Mouse (Mus musculus) midbrain, embryonic 15.5 days (tissue): ENCODE data around the gene Elmsan1. TPM values are rescaled to one million over a fixed set of nuclear protein-coding genes. Genes with fewer than 3 reads are reported as not detected.
"Not testable (repeated sequence)": the region's sequence is repeated elsewhere in the genome, so short reads cannot be mapped to it uniquely, and the experiment has no call there.

Experiments used
- ATAC-seq: fragments of 200-750 bp; cut with Nextera tagmentation; replicated peaks from 2 replicates; pipeline ENCODE4 v1.8.0; 2017; ENCODE audit warnings: moderate TSS enrichment
- H3K27ac ChIP-seq: fragments of 300-500 bp; sonication (generic); 2 replicates; pipeline ENCODE4 v1.5.1; 2015; ENCODE audit warnings: mild to moderate bottlenecking, inconsistent platforms
- H3K27me3 ChIP-seq: fragments of 300-500 bp; sonication (generic); replicated peaks from 2 replicates; pipeline ENCODE4 v1.6.1; 2015; ENCODE audit warnings: inconsistent platforms
- H3K36me3 ChIP-seq: fragments of 300-500 bp; sonication (generic); replicated peaks from 2 replicates; pipeline ENCODE4 v1.6.1; 2015; ENCODE audit warnings: inconsistent platforms
- H3K4me1 ChIP-seq: fragments of 300-500 bp; sonication (generic); 2 replicates; pipeline ENCODE4 v1.6.1; 2015; ENCODE audit warnings: inconsistent platforms
- H3K4me2 ChIP-seq: fragments of 300-500 bp; sonication (generic); 2 replicates; pipeline ENCODE4 v1.6.1; 2015; ENCODE audit warnings: inconsistent platforms, mild to moderate bottlenecking, moderate library complexity
- H3K4me3 ChIP-seq: fragments of 300-500 bp; sonication (generic); 2 replicates; pipeline ENCODE4 v1.5.1; 2015; ENCODE audit warnings: mild to moderate bottlenecking, inconsistent platforms
- H3K9ac ChIP-seq: fragments of 300-500 bp; sonication (generic); 2 replicates; pipeline ENCODE4 v1.6.1; 2015; ENCODE audit warnings: mild to moderate bottlenecking, inconsistent platforms
- H3K9me3 ChIP-seq: fragments of 300-500 bp; sonication (generic); 2 replicates; pipeline ENCODE4 v1.6.1; 2016; ENCODE audit warnings: inconsistent platforms
- WGBS: fragments of 180-500 bp; shearing (Covaris S2); methylation state at CpG from one replicate; pipeline ENCODE4 v1.1.7; 2015; ENCODE audit warnings: mixed read lengths; 5-methylcytosine and 5-hydroxymethylcytosine counted together
- polyA plus RNA-seq: library from polyadenylated mRNA; unstranded; fragments of >200 nt; fragmentation: Nextera tagmentation; extraction: Ambion mirVana; gene quantifications from 2 replicates; pipeline ENCODE4 v1.2.1, GENCODE M21; 2015

The Elmsan1 gene
- polyA plus RNA-seq, 1 experiment from 2014 or later = 4.4 TPM

- H3K4me1 ChIP-seq = peaks cover 10% of the 10 kb centered on the region
- peak within 1 kb of the TSS; percentile 78 for H3K9ac ChIP-seq
- peak within 1 kb of the TSS; percentile 97 for H3K4me3 ChIP-seq
- H3K27ac ChIP-seq = peak within 1 kb of the TSS; percentile 84
- peak within 1 kb of the TSS; percentile 64 for H3K4me2 ChIP-seq
- H3K36me3 ChIP-seq = no peaks in the 10 kb centered on the region
- WGBS = 3% methylated on average over 29 of the region's 35 CpGs
- H3K27me3 ChIP-seq = no peaks in the 10 kb centered on the region
- peak; percentile 98 for ATAC-seq
- no peaks in the 10 kb centered on the region for H3K9me3 ChIP-seq
These were observed 104.3 kb downstream of the Elmsan1 start, which contains the start of gene Dnal1 for GRCm38 (mm10) chr12:84114153-84114994. Gene Dnal1 (plus strand): TSS chr12:84114366.

- Histone ChIP-seq H3K9me3 (no peaks in the 10 kb centered on the region), H3K27ac (no peak overlapping the region), H3K4me2 (peak overlapping the region; percentile 64), H3K27me3 (no peaks in the 10 kb centered on the region), H3K36me3 (no peaks in the 10 kb centered on the region), H3K4me3 (peak overlapping the region; percentile 97), H3K9ac (0 out of 2 replicates have a peak overlapping the region, but pooled peaks have one; percentile 25), H3K4me1 (peaks cover 10% of the 10 kb centered on the region)
- 45% methylated on average over 6 of the region's 6 CpGs for WGBS
- ATAC-seq = no peak
These were observed 105.0 kb downstream of the Elmsan1 start for GRCm38 (mm10) chr12:84113676-84114075.

GRCm38 (mm10) chr12:84110814-84111213 lies 107.9 kb downstream of the Elmsan1 start:
- Histone ChIP-seq H3K4me3 (no peak overlapping the region), H3K36me3 (no peaks in the 10 kb centered on the region), H3K27me3 (no peaks in the 10 kb centered on the region), H3K4me1 (peaks cover 10% of the 10 kb centered on the region), H3K27ac (no peak overlapping the region), H3K9me3 (no peaks in the 10 kb centered on the region), H3K4me2 (no peak overlapping the region), H3K9ac (no peak overlapping the region)
- no peak for ATAC-seq
- 96% methylated on average over 4 of the region's 4 CpGs for WGBS

DNA sequence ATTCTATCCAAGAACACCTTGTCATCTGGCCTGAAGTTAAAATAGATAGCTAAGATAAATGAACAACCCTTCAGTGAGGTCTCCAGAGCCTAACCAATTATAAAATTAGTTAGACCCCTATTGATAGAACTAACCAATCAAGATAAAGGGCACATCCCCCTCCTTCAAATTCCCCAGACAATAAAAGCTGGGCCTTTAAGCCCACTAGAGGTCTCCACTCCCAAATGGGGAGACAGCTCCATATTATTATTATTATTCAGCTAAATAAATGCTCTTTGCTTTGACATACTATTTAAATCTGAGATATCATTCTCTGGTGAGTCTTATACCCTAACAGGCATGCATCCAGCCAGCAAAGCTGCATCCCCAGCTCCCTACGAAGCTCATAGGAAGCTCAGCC lies 108.8 kb downstream of the Elmsan1 start:
- H3K9ac ChIP-seq = no peak overlapping the region
- no peak overlapping the region for H3K4me2 ChIP-seq
- no peak for ATAC-seq
- peaks cover 4% of the 10 kb centered on the region for H3K4me1 ChIP-seq
- 86% methylated on average over 1 of the region's 1 CpGs for WGBS
- H3K9me3 ChIP-seq = no peaks in the 10 kb centered on the region
- no peak overlapping the region for H3K27ac ChIP-seq
- no peaks in the 10 kb centered on the region for H3K36me3 ChIP-seq
- no peaks in the 10 kb centered on the region for H3K27me3 ChIP-seq
- no peak overlapping the region for H3K4me3 ChIP-seq

GRCm38 (mm10) chr12:84107692-84108091 lies 111.0 kb downstream of the Elmsan1 start:
- no peak overlapping the region for H3K9ac ChIP-seq
- no peak overlapping the region for H3K4me3 ChIP-seq
- no peaks in the 10 kb centered on the region for H3K27me3 ChIP-seq
- no peak overlapping the region for H3K4me2 ChIP-seq
- WGBS = 86% methylated on average over 1 of the region's 1 CpGs
- no peaks in the 10 kb centered on the region for H3K9me3 ChIP-seq
- H3K36me3 ChIP-seq = no peaks in the 10 kb centered on the region
- no peak overlapping the region for H3K27ac ChIP-seq
- ATAC-seq = no peak
- H3K4me1 ChIP-seq = no peaks in the 10 kb centered on the region

- H3K9me3 ChIP-seq = no peaks in the 10 kb centered on the region
- no peaks in the 10 kb centered on the region for H3K36me3 ChIP-seq
- H3K27ac ChIP-seq = no peak overlapping the region
- WGBS = 78% methylated on average over 3 of the region's 3 CpGs
- no peaks in the 10 kb centered on the region for H3K27me3 ChIP-seq
- H3K9ac ChIP-seq = no peak overlapping the region
- H3K4me1 ChIP-seq = no peaks in the 10 kb centered on the region
- H3K4me2 ChIP-seq = no peak overlapping the region
- ATAC-seq = no peak
- H3K4me3 ChIP-seq = no peak overlapping the region
These were observed 111.7 kb downstream of the Elmsan1 start for GRCm38 (mm10) chr12:84107012-84107411.

GRCm38 (mm10) chr12:84101493-84101845 lies 117.2 kb downstream of the Elmsan1 start:
- H3K9ac ChIP-seq = no peak overlapping the region
- no peak for ATAC-seq
- H3K36me3 ChIP-seq = no peaks in the 10 kb centered on the region
- no peaks in the 10 kb centered on the region for H3K27me3 ChIP-seq
- peak overlapping the region; percentile 57 for H3K4me3 ChIP-seq
- H3K9me3 ChIP-seq = no peaks in the 10 kb centered on the region
- H3K4me2 ChIP-seq = peak overlapping the region; percentile 74
- peaks cover 7% of the 10 kb centered on the region for H3K4me1 ChIP-seq
- peak overlapping the region; percentile 72; the same call in 1 of the 2 replicates for H3K27ac ChIP-seq
- 63% methylated on average over 2 of the region's 2 CpGs for WGBS

- Histone ChIP-seq H3K4me3 (peak within 1 kb of the TSS; percentile 57), H3K4me2 (peak within 1 kb of the TSS; percentile 74), H3K27ac (peak within 1 kb of the TSS; percentile 72), H3K9ac (peak within 1 kb of the TSS; percentile 61)
- not testable (repeated sequence) for H3K4me1 ChIP-seq, H3K9me3 ChIP-seq, H3K36me3 ChIP-seq, H3K27me3 ChIP-seq
- WGBS = under 1% methylated on average over 80 of the region's 80 CpGs
- ATAC-seq = peak; percentile 81
These were observed 117.8 kb downstream of the Elmsan1 start, which contains the start of gene Acot6 for GRCm38 (mm10) chr12:84100604-84101492. Gene Acot6 (plus strand): TSS chr12:84100654.

DNA sequence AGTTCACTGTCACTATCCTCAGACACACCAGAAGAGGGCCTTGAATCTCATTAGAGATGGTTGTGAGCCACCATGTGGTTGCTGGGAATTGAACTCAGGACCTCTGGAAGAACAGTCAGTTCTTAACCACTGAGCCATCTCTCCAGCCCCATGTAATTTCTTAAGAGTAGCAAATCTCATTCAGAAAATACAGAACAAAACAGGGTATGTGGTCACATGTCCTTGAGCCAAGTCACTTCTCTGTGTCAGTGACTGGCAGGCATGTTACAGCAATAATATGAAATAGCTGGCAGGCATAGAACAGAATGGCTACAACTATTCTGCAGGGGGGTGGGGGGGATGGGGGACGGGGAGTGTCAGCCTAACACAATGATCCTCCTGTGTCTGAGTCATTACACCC lies 118.6 kb downstream of the Elmsan1 start:
- Histone ChIP-seq H3K9ac (no peak overlapping the region), H3K27ac (no peak overlapping the region), H3K36me3 (no peaks in the 10 kb centered on the region), H3K4me3 (no peak overlapping the region), H3K4me2 (peak overlapping the region; percentile 74), H3K9me3 (no peaks in the 10 kb centered on the region), H3K4me1 (peaks cover 7% of the 10 kb centered on the region), H3K27me3 (no peaks in the 10 kb centered on the region)
- 43% methylated on average over 1 of the region's 1 CpGs for WGBS
- ATAC-seq = no peak

- 99% methylated on average over 2 of the region's 2 CpGs for WGBS
- no peak overlapping the region for H3K27ac ChIP-seq
- no peak for ATAC-seq
- no peak overlapping the region for H3K9ac ChIP-seq
- no peaks in the 10 kb centered on the region for H3K9me3 ChIP-seq
- no peaks in the 10 kb centered on the region for H3K27me3 ChIP-seq
- no peaks in the 10 kb centered on the region for H3K36me3 ChIP-seq
- no peak overlapping the region for H3K4me3 ChIP-seq
- H3K4me2 ChIP-seq = no peak overlapping the region
- H3K4me1 ChIP-seq = peaks cover 7% of the 10 kb centered on the region
These were observed 119.1 kb downstream of the Elmsan1 start for GRCm38 (mm10) chr12:84099605-84100004.
